Mouse (Mus musculus) urinary bladder, postnatal 36 days (tissue): ENCODE data around the gene Neu4.
"Not testable (repeated sequence)": the region's sequence is repeated elsewhere in the genome, so short reads cannot be mapped to it uniquely, and the experiment has no call there.

Experiments used
- DNase-seq, 2 experiments: peaks; one replicate each; pipeline ENCODE4 v3.0.0; 2022; ENCODE audit warnings: low spot score in 2 of 2, mixed read lengths in 1 of 2

Gene Neu4

DNA sequence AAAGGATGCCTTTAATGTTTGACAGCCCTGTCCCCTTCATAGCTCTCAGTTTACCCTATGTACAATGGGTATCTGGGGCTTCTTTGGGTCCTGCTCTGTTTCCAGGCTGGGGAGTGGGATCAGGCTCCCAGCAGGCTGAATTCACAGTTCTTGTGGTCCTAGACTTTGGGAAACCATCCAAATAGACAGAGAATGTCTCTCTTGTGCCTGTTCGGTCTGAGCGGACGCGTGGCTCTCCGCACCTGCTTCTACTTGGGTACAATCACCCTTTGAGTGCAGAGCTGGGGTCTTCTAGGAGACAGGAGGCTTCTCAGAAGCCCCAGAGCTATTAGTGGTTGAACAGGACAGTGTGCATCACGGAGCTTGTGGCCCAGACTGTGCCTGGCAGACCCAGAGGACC is at the start of gene Neu4:
Gene Neu4, plus strand, starts transcription at position 301 of the 400 bp plus-strand sequence.
- DNase-seq: no peak

DNA sequence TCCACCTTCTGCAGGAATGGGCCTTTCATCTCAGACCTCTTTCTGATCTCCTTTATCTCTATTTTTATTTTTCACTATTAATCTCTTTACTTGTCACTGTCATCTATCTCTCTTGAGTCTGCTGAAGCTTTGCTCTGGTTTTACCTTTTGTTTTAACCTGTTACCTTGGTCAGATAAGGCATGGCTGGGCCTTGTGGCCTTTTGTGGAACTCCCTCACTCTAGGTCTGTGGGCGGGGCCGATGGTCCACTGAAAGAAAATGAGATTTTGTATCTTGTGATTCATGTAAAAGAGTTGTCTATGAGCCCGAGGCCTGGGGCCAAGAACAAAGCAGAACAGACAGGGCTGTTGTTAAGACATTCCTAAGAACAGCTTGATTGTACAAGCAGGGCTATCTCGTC is 49.5 kb upstream of the Neu4 start:
- not testable (repeated sequence) for DNase-seq

DNA sequence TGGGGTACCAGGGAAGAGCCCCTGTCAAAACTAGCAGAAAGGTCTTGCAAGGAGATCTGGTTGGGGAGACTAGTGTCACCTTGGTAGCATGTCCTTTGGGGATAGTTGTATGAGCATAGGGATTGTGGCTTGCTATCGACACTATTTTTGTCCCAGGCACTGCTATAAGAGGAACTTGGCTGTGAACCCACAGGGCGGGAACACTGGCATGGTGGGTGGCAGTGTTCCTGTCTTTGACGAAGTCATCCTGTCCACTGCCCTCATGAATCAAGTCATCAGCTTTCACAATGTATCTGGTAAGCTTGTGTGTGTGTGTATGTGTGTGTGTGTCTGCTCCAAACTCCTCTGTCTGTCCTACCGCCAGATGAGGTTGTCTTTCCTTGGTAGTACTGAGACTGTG is 44.5 kb upstream of the Neu4 start:
- not testable (repeated sequence) for DNase-seq

DNA sequence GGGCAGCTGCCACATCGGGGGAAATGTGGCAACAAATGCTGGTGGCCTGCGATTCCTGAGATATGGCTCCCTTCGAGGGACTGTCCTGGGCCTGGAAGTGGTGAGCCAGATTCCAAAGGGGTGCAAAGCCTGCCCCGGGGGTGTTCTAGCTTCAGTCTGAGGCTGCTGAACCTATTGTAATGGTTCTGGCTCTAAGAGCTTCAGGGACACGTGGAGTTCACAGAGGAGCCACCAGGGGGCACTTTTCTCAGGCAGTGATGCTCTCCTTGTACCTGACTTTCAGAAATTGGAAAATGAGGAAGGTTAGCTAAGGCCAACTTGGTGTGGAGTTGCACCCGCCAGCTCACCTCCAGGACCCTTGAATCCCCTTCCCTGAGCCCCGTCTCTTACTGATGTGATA is 42.0 kb upstream of the Neu4 start:
- DNase-seq: not testable (repeated sequence)

DNA sequence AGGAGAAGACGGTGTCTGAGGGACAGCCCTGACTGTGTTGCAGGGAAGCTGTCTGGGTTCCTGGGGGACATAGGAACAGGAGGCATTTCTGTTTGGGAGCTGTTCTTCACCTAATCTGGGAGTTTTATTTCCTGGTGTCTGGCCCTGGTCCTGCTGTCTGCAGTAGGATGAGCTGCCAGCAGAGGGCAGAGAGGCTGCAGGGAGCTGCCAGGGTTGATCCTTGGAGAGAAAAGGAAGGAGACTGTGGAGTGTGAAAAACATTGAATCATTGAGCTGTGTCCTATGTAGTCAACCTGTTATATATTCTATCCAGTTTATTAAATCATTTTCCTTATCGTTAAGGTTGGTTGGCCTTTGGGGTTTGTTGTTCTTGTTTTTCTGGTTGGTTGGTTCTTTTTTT is 39.3 kb upstream of the Neu4 start:
- not testable (repeated sequence) for DNase-seq

DNA sequence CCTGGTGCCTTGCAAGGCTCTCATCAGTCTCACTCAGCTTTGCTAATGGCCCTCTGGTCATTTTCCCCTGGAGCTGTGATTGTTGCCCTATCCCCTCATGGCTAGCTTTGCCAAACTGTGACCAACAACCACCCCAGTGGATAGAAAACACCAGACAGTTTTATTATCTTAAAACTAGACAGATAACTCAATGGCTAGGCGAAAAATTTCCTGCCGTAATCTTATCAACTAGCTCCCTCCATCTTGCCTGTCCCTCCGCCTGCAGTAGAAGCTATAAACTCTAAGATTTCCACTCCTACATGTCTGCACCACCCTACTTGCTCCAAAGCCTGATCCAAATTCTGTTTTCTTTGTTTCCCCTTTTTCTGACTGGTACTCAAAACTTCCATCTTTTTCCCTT is 34.1 kb upstream of the Neu4 start:
- DNase-seq: no peak

DNA sequence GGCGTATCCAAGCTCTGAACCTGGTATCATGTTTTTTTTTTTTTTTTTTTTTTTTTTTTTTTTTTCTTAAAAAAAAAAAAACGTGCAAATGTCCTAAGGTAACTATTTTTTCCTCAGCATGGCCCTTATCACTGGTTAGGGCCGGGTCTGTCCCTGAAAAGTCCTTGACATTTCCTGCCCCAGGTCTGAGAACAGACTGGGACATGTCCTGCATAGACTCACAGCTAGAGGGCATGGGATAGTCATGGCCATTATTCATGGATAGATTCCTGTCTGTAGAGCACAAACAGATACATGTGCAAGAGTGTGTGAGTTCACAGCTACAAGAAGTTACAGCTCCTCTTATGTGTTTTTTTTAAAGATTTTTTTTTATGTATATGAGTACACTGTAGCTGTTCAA is 31.5 kb upstream of the Neu4 start:
- no peak for DNase-seq

DNA sequence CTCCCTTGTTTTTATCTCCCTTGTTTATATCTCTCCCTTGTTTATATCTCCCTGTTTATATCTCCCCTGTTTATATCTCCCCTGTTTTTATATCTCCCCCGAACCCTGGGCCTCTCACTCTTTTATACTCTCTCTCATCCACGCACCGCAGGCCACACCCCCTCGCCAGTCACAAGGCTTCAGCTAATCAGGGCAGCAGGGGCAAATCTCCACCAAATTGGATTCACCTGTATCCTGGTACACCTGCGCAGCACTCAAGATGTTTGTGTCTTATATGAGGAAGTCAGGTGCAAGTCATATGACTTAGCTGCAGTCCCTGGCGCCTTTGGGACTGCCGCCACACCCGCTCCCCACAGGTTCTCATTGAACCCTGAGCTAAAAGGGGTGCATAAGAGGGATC is 30.0 kb upstream of the Neu4 start, which contains the start of gene Gal3st2c:
Gene Gal3st2c, plus strand, starts transcription at position 301 of the 400 bp plus-strand sequence.
- not testable (repeated sequence) for DNase-seq

DNA sequence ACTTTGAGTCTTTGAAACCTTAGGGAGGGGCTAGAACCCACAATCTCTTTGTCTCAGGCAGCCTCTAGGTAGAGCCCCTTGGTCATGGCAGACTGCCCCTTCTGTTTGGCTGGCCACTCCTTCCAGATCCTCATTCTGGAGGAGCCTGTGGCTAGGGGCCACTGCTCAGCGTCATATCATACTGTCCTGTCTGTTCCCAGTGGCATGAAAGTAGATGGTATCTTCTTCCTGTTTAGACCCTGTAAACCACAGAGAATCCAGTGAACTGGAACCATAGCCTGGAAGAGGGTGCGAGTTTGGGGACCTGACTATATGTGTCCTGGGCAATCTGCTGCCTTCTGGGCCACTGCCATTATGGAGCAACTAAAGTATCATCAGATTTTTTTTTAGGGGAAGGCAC is 29.2 kb upstream of the Neu4 start:
- not testable (repeated sequence) for DNase-seq

DNA sequence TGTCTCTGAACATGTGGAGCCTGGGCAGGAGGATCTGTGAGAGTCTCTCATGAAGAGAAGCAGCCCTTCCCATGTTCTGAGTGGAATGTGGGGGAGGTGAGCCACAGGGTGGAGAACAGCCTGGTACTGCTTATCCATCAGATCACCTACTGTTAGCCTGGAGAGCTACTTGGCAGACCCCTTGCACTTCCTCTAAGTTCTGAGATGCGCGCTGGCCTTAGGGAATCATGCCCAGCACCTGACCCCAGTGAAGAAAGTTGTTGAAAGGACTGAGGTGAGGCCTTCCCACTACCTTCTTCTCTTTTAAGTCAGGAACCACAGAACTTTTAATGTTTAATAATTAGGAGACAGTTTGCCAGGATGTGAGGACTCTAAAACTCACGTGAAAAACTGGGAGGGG is 28.8 kb upstream of the Neu4 start:
- DNase-seq: not testable (repeated sequence)

DNA sequence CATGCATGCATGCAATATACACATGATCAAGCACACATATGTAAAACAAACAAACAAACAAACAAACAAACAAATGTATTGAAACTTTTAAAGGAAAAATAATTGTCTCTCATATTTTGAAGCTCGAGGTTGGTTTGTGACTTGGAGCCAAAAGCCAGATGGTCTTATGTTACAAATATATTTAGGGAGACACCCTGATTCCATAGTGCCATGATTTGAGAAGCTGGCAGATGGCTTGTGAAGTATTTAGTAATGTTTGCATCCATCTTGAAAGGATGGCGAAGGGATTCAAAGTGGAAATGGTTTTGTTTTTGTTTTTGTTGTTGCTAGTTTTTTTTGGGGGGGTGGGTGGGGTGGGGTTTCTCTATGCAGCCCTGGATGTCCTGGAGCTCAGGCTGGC is 19.2 kb upstream of the Neu4 start:
- no peak for DNase-seq

DNA sequence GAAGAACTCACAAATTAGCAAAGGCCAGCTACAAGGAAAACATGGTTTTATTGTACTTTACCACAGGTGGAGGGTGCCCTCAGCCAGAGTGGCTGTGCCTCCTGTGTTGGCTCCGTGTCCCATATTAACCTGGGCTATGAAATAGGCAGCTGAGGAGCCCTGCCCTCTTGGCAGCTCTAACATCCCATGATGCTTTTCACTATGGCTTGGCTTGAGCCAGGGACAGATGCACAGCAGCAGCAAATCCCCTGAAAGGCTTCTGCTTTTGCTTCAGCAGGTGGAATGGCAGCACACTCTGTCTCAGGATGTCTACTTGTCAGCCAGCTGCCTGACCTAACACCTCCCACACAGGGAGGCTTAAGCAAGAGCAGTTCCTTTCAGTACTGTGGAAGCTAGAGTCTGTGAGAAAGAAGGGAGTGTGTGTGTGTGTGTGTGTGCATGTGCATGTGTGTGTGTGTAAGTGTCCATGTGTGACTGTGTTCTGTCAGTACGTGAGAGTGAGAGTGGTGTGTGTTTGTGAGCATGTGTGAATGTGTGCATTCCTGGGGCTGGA is 14.2 kb upstream of the Neu4 start:
- DNase-seq: not testable (repeated sequence)

DNA sequence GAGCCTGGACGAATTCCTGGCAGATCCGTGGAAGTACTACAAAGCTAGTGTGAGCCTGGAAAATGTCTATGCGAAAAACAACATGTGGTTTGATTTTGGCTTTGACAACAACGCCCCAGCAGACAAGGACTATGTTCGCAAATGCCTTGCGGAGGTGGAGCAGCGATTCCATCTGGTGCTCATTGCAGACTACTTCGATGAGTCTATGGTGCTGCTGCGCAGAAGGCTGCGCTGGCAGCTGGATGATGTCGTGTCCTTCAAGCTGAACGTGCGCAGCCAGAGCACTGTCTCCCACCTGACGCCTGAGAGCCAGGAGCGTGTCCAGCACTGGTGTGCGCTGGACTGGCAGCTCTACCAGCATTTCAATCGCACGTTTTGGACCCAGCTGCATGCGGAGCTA is 11.4 kb upstream of the Neu4 start:
- DNase-seq: not testable (repeated sequence)

DNA sequence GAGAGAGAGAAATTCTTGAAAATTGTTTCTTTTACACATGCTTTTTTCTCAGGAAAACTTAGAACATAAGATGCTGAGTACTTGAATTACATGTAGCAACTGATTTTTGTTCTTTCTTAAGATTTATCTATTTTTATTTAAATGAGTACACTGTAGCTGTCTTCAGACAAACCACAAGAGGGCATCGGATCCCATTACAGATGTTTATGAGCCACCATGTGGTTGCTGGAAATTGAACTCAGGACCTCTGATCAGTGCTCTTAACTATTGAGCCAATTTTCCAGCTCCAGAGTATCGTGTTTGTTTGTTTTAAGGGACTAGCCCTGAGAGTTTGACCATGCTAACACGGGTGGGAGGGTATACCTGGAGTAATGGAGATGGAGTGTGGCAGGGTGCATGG is 8.6 kb upstream of the Neu4 start:
- DNase-seq: no peak

DNA sequence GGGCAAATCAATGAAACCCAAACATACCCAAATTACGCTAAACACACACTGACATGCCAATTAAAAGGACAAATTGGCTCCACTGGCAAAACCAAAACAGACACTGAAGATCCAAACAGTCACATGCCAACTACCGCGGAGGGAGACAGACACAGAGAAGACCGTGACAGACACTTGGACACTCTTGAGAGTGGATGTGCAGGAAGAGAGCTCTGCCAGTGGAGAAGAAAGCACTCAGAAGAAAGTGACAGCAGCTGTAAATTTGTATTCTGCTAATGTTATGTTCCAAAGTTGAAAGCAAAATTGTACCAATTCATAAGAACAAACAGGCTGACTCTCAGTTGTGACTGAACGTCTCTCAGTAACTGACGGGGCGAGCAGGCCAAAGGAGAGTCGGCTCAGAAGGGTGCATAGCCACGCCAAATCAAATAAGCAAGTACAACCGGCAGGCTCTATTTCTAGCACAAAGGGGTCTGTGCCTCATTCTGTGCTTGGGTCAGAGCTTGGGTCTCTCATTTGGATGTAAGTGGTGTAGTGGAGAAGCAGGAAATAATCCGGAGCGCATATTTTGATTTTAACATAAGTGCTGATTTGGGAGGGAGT is 7.4 kb downstream of the Neu4 start:
- no peak for DNase-seq

DNA sequence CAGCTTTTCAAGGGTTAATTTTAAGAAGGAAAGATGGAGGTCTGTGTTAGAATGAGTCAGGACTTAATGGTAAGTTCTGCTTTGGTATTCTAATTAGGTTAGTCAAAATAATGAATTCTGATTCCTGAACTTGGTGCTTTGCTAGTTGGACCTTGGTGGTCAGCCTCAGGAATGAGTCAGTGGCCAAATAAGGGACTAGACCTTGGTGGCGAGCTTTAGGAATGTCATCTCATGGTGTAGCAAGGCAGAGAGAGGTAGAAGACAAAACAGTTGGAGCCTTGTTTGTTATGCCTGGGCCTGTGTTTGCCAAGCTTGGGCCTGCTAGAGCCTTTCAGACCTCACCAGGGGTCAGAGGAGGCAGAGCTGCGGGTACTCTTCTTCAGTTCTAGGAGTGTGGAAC is 8.5 kb downstream of the Neu4 start:
- no peak for DNase-seq

DNA sequence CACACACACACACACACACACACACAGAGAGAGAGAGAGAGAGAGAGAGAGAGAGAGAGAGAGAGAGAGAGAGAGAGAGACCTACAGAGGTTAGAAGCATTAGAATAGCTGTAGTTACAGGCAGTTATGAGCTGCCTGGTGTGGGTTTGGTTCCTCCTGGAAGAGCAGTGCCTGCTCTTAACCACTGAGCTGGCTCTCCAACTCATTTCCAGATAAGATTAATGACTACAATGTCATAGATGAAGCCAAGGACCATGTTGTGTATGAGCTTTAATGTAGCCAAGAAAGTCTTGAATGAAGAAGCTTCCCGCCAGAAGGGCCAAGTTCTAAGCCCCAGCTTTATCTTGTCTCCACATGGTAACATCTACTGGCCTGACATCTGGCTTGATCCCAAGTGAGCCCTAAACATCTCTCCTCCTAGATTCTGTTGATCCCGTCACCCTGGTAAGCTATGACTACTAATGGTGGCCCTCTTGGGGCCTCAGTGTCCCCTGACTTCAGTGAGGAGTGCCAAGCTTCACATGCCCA is 12.9 kb downstream of the Neu4 start:
- no peak for DNase-seq

DNA sequence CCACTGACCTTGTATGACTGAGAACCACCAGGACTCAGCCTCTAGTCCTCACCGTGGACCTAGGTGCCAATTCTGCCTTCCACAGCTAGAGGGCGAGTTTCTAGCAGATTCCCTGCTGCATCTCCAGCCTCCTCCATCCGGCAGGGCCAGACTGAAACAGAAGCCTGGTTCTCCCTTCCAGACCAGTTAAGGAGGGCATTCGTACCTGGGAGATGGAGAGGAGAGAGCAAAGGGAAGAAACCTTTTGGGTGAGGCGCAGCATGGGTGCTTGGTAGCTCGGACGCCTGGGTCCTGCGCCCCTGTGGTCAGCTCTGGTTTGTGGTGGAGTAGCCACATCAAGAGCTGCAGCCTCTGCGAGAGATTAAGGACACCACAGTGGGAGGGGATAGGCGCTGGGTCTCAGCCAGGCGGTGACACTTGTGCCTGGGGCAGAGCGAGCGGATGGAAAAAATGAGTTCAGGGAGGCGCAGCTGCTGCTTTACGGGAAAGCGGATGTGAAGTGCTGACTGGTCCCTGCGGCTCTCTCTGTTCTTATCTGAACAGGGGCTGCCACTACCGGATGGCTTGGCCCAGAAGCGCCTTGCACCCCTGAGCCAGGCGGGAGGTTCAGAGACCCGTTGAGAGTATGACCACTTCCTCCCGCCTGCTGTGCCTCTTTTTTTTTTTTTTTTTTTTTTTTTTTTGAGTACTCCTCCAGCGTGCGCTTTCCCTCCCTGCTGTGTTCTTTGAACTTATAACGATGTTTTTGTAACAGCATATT is 14.9 kb downstream of the Neu4 start:
- DNase-seq: peak; percentile 61 to 71

DNA sequence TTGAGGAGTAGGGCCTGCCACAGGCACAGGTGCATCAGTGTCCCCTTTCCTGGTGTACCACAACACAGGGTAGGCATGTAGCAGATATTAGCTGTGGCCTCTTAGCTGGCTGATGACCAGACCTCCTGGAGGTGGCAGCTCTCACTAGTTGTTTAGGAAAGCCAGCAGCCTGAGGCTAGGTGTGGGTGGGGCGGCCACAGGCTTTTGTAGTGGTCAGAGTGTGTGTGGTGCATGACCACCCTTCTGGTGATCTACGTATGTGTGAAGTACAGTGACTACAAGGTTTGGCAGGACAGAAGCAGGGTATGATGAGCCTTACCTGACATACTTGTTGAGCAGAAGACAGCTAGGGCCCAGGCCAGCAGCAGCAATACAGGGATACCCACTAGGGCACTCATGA is 20.1 kb downstream of the Neu4 start:
- no peak for DNase-seq

DNA sequence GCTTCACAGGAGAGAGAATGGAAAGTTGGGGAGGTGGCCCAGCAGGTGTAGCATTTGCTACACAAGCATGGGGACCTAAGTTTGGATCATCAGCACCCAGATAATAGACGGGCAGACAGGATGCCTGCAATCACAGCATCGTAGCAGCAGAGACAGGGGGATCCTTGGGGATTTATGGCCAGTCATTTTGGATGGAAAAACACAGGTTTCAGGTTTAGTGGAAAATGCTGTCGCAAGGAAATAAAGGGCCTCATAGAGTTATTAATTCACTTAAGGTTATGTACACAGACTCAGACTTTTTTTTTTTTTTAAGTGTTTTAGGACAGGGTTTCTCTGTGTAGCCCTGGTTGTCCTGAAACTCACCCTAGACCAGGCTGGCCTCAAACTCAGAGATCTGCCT is 25.3 kb downstream of the Neu4 start:
- DNase-seq: no peak

DNA sequence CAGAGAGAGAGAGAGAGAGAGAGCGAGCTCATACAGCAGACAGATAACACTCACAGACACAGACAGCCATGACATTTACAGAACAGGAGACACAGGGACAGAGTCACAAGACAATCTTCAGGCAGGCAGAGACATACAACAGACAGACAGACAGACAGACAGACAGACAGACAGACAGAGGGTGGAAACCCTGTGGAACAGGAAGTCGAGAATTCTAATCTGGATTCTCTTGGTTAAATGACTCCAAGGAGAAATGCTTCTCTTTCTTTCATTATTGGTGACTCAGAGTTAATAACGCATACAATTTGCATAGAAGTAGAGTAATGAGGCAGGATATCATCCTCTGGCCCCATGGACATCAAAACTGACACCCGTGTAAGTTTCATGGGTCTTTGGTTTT is 26.3 kb downstream of the Neu4 start:
- no peak for DNase-seq

DNA sequence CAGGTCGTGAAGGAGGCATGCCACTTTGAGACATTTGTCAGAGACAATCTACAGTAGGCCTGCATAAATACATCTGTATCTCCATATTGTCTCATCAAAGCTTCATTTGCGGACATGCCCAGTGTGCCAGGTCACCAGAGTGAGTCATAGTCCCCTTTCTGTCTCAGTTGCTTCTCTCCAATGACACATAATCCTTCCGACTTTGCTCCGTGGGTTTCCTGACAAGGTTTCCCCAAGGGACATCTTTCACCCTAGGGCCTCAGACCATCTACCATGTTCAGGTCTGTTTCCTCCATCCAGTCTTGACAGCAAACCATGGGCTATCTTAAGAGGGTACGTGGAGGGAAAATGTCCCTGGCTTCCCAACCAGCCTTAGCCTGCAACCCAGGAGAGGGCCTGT is 30.9 kb downstream of the Neu4 start:
- DNase-seq: no peak

DNA sequence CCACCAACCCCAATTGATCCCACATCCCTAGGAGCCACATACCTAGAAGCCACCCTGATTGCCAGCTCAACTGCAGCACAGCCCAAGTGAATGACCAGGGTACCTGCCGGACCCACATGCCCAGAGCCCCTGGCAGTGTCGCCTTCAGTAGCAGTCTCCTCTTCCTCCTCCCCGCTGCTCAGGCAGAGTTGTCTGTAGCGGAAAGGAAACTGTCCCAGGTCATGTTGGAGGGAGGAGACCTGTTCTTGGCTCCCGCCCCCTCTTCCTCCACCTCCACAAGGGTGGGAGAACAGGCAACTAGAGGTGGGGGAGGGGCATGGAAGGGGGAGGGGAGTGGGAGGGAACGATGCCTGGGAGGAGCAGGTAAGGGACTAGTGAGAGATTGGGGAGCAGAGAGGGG is 32.1 kb downstream of the Neu4 start, which contains the start of gene Pdcd1:
Gene Pdcd1, minus strand, starts transcription at position 181 of the 400 bp plus-strand sequence.
- no peak for DNase-seq
